Mouse (Mus musculus): ENCODE measurements at regions not wholly inside any gene's neighbourhood (a gene's known extent, or its start where the extent isn't known, plus 50 kb on each side); places are given as distances from the start of the nearest gene placed in this dataset.

- H3K9ac ChIP-seq = no peak overlapping the region
- no peaks in the 10 kb centered on the region for H3K9me3 ChIP-seq (replicated peaks)
- H3K36me3 ChIP-seq = no peaks in the 10 kb centered on the region
- no peak overlapping the region for H3K4me3 ChIP-seq (replicated peaks)
- ATAC-seq (replicated peaks; ENCODE audit: low FRiP score) = no peak
- H3K27ac ChIP-seq = no peak overlapping the region
- H3K27me3 ChIP-seq = no peaks in the 10 kb centered on the region
- 97% methylated on average over 4 of the region's 4 CpGs for WGBS
- no peak overlapping the region for H3K4me2 ChIP-seq
- H3K4me1 ChIP-seq = no peaks in the 10 kb centered on the region
Measured at GRCm38 (mm10) chr12:26059090-26059489, 356.0 kb downstream of the Rnf144a start.

DNA sequence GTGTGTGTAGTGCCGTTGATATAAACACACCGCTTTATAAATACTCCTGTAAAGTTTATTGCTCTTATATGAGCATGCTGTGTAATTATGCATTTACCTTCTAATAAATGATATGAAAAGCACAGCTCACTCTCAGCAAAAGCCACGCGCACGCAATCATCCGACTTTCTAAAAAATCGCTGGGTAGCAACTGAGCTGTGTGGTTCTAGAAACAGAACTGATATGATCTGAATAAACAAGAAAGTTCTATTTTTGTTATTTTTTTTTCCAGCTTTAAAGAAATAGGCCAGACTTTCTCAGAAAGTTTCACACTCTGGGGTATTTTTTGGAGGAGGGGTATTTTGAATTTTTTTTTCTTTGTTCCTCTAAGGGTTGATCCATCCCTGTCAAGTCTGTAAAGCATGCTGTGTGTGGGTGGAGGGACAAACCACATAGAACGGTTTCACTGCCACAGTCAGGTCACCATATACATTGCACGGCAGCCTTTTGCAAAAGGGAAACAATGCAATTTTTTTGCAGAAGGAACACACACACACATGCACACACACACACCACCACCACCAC, 357.5 kb downstream of the Rnf144a start:
- H3K27ac ChIP-seq = no peak overlapping the region
- WGBS = 78% methylated on average over 9 of the region's 9 CpGs
- no peak for ATAC-seq (replicated peaks; ENCODE audit: low FRiP score)

GRCm38 (mm10) chr12:26046991-26047390, 368.1 kb downstream of the Rnf144a start:
- ATAC-seq (replicated peaks; ENCODE audit: low FRiP score) = no peak
- no peaks in the 10 kb centered on the region for H3K4me1 ChIP-seq
- no peaks in the 10 kb centered on the region for H3K9me3 ChIP-seq (replicated peaks)
- no peak overlapping the region for H3K4me2 ChIP-seq
- H3K4me3 ChIP-seq (replicated peaks) = no peak overlapping the region
- 71% methylated on average over 6 of the region's 6 CpGs for WGBS
- no peak overlapping the region for H3K27ac ChIP-seq
- H3K27me3 ChIP-seq = no peaks in the 10 kb centered on the region
- no peak overlapping the region for H3K9ac ChIP-seq
- no peaks in the 10 kb centered on the region for H3K36me3 ChIP-seq

More for the DNA sequence above, 357.5 kb downstream of the Rnf144a start:
- no peaks in the 10 kb centered on the region for H3K9me3 ChIP-seq (replicated peaks)
- H3K4me3 ChIP-seq (replicated peaks) = no peak overlapping the region
- H3K27me3 ChIP-seq = no peaks in the 10 kb centered on the region
- H3K36me3 ChIP-seq = no peaks in the 10 kb centered on the region
- no peak overlapping the region for H3K4me2 ChIP-seq
- H3K9ac ChIP-seq = no peak overlapping the region
- no peaks in the 10 kb centered on the region for H3K4me1 ChIP-seq

DNA sequence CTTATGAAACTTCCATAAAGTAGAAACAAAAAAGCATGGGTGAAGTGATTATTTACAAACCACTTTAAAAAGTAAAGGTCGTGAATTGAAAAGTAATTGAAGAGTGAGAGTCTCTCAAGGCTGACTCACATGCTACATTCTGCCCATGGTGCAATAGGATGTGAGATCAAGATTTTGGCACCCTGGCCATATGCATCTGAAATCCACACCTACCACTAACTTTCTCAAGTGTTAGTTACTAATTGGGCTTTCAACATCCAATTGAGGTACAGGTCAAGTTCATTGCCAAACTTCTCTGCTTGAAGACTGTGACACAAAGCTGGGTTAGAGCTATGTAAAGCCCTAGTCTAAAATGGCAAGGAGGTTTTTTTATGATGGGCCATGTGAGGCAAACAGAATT, 369.7 kb downstream of the Rnf144a start:
- Histone ChIP-seq H3K36me3 (no peaks in the 10 kb centered on the region), H3K4me1 (no peaks in the 10 kb centered on the region), H3K9ac (no peak overlapping the region), H3K27me3 (no peaks in the 10 kb centered on the region), H3K4me3 (replicated peaks) (no peak overlapping the region), H3K9me3 (replicated peaks) (no peaks in the 10 kb centered on the region), H3K27ac (no peak overlapping the region), H3K4me2 (no peak overlapping the region)
- 94% methylated on average over 1 of the region's 1 CpGs for WGBS
- ATAC-seq (replicated peaks; ENCODE audit: low FRiP score) = no peak

GRCm38 (mm10) chr12:26012951-26013350, 402.1 kb downstream of the Rnf144a start:
- 83% methylated on average over 5 of the region's 5 CpGs for WGBS
- Histone ChIP-seq H3K36me3 (no peaks in the 10 kb centered on the region), H3K4me3 (replicated peaks) (no peak overlapping the region)

DNA sequence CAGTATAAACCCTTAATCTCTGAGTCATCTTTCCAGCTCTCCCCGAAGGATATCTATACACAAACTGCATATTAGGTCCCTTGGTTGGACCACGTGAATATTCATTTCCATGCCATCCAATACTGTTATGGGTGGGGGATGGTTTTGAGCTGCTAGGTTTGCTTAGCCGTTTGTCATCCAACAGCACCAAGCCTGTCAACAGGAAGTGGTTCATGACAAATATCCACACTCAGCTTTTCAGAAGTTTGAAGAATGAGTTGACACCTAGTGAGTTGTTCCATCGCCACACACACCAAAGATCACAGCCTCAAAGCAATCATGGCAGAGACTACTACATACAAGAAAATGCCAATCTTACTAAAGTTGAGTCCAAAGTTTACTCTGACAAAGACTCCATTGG, 421.0 kb downstream of the Rnf144a start:
- no peak overlapping the region for H3K27ac ChIP-seq
- H3K9me3 ChIP-seq (replicated peaks) = no peaks in the 10 kb centered on the region
- no peaks in the 10 kb centered on the region for H3K36me3 ChIP-seq
- no peak overlapping the region for H3K4me2 ChIP-seq
- no peaks in the 10 kb centered on the region for H3K27me3 ChIP-seq
- no peak for ATAC-seq (replicated peaks; ENCODE audit: low FRiP score)
- H3K4me1 ChIP-seq = no peaks in the 10 kb centered on the region
- WGBS = 86% methylated on average over 4 of the region's 4 CpGs
- no peak overlapping the region for H3K9ac ChIP-seq
- no peak overlapping the region for H3K4me3 ChIP-seq (replicated peaks)

More at GRCm38 (mm10) chr12:26012951-26013350, 402.1 kb downstream of the Rnf144a start:
- Histone ChIP-seq H3K27me3 (no peaks in the 10 kb centered on the region), H3K9me3 (replicated peaks) (no peaks in the 10 kb centered on the region), H3K4me1 (no peaks in the 10 kb centered on the region), H3K27ac (no peak overlapping the region), H3K9ac (no peak overlapping the region), H3K4me2 (no peak overlapping the region)
- no peak for ATAC-seq (replicated peaks; ENCODE audit: low FRiP score)

DNA sequence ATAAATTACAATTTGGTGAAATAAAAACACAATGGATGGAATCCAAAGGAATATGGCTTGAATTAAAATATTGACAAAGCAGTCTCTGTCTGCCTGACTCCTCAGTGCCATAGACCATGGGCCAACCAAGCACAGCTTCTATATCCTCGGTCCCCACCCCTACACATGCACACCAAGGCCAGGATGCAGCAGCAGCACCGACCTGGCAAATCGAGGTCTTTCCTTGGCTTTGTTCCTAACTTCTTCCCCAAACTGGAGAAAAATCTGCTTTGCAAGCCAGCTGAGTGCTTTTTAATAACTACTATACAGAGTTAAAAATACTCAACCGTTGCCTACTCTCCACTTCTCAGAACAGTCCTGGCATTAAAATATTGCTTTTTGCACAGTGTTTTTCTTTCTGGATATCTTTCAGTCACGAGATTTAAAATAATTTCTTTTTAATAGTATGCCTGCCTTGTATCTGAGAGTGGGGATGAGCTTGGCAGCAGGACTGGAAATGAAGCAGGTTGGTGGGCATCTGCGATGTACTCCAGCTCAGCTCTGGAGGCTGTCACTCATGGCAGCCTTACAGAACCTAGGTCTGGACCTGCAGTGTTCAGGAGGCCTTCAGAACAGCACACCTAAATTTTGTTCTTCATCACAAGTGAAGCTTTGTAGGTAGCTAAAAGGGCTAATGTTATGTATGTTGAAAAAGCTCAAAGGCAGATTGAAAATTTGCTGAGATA, 423.1 kb downstream of the Rnf144a start:
- Histone ChIP-seq H3K4me3 (replicated peaks) (no peak overlapping the region), H3K36me3 (no peaks in the 10 kb centered on the region), H3K27ac (no peak overlapping the region), H3K4me1 (no peaks in the 10 kb centered on the region), H3K9ac (no peak overlapping the region), H3K4me2 (no peak overlapping the region), H3K27me3 (no peaks in the 10 kb centered on the region), H3K9me3 (replicated peaks) (no peaks in the 10 kb centered on the region)
- WGBS = 79% methylated on average over 6 of the region's 6 CpGs
- no peak for ATAC-seq (replicated peaks; ENCODE audit: low FRiP score)

DNA sequence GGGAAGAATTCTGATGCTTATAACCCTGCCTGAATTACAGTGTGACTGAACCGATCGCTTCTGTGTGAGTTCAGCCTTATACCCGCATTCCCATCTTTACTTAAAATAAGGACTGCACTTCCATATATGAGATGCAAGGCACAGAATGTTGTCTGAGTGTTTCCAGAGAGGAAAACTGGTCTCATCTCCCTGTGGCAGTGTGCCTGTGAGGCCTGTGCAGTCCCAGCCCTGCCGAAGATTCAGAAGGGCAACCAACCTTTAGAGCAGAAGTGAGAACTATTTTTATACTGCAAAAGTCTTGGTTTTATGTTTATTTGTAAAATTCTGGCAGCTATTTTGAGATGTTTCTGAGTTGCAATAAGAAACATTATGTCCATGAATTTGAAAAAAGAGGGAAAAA, 432.5 kb downstream of the Rnf144a start:
- H3K4me3 ChIP-seq (replicated peaks) = no peak overlapping the region
- H3K27me3 ChIP-seq = no peaks in the 10 kb centered on the region
- no peaks in the 10 kb centered on the region for H3K36me3 ChIP-seq
- H3K4me1 ChIP-seq = no peaks in the 10 kb centered on the region
- WGBS = 91% methylated on average over 4 of the region's 4 CpGs
- H3K9ac ChIP-seq = no peak overlapping the region
- ATAC-seq (replicated peaks; ENCODE audit: low FRiP score) = no peak
- no peaks in the 10 kb centered on the region for H3K9me3 ChIP-seq (replicated peaks)
- no peak overlapping the region for H3K4me2 ChIP-seq
- no peak overlapping the region for H3K27ac ChIP-seq

DNA sequence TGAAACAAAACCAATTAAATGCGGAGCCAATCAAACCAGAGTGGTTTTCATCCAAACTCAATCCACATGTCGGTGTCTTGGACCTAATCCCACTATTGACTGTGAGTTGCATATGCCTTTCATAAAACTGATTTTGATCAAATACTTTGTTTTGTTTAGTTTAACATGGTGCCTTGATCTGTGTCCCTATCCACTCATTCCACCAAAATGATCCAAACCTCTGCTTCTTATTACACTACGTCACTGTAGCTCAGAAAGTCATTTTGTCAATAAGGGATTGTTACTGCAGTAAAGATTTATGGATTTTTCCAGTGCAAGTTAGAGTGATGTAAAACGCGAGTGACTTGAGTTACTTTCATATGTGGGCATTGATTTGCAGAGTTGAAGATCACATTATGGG, 436.7 kb downstream of the Rnf144a start:
- no peaks in the 10 kb centered on the region for H3K4me1 ChIP-seq
- no peaks in the 10 kb centered on the region for H3K27me3 ChIP-seq
- no peaks in the 10 kb centered on the region for H3K36me3 ChIP-seq
- H3K9ac ChIP-seq = no peak overlapping the region
- H3K4me2 ChIP-seq = no peak overlapping the region
- H3K27ac ChIP-seq = no peak overlapping the region
- H3K9me3 ChIP-seq (replicated peaks) = no peaks in the 10 kb centered on the region
- H3K4me3 ChIP-seq (replicated peaks) = no peak overlapping the region
- 90% methylated on average over 5 of the region's 5 CpGs for WGBS
- no peak for ATAC-seq (replicated peaks; ENCODE audit: low FRiP score)

- no peaks in the 10 kb centered on the region for H3K4me1 ChIP-seq
- H3K27ac ChIP-seq = no peak overlapping the region
- 81% methylated on average over 4 of the region's 4 CpGs for WGBS
- no peaks in the 10 kb centered on the region for H3K36me3 ChIP-seq
- H3K4me3 ChIP-seq (replicated peaks) = no peak overlapping the region
- H3K27me3 ChIP-seq = no peaks in the 10 kb centered on the region
- H3K4me2 ChIP-seq = no peak overlapping the region
- H3K9me3 ChIP-seq (replicated peaks) = no peaks in the 10 kb centered on the region
- no peak for ATAC-seq (replicated peaks; ENCODE audit: low FRiP score)
- H3K9ac ChIP-seq = no peak overlapping the region
Measured at GRCm38 (mm10) chr12:25958584-25958983, 456.5 kb downstream of the Rnf144a start.

DNA sequence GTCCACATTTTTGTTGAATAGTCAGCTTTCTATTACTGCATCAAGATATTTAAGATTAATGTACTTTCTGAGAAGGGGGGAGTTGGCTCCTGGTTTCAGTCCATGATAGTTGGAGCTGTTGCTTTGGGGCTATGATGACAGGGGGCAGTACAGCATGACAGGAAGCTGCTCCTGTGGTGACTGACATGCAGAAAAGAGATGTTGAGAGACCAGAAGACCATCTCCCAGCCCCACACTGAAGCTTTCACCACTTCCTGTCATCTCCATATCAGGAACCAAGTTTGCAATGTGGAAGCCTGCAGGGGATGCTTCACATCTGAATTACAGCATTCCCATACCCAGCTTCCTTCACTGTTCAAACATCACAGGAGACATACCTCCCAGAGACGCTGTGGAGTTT, 457.5 kb downstream of the Rnf144a start:
- H3K9ac ChIP-seq = no peak overlapping the region
- WGBS = 94% methylated on average over 1 of the region's 1 CpGs
- no peak overlapping the region for H3K27ac ChIP-seq
- H3K36me3 ChIP-seq = no peaks in the 10 kb centered on the region
- no peak for ATAC-seq (replicated peaks; ENCODE audit: low FRiP score)
- no peaks in the 10 kb centered on the region for H3K27me3 ChIP-seq
- no peak overlapping the region for H3K4me3 ChIP-seq (replicated peaks)
- H3K4me1 ChIP-seq = no peaks in the 10 kb centered on the region
- H3K9me3 ChIP-seq (replicated peaks) = no peaks in the 10 kb centered on the region
- H3K4me2 ChIP-seq = no peak overlapping the region

GRCm38 (mm10) chr12:25947107-25947506, 467.9 kb downstream of the Rnf144a start:
- 83% methylated on average over 7 of the region's 7 CpGs for WGBS
- H3K36me3 ChIP-seq = no peaks in the 10 kb centered on the region
- no peaks in the 10 kb centered on the region for H3K9me3 ChIP-seq (replicated peaks)
- no peak overlapping the region for H3K27ac ChIP-seq
- no peak overlapping the region for H3K4me2 ChIP-seq
- H3K27me3 ChIP-seq = no peaks in the 10 kb centered on the region
- no peak overlapping the region for H3K4me3 ChIP-seq (replicated peaks)
- H3K9ac ChIP-seq = no peak overlapping the region
- no peaks in the 10 kb centered on the region for H3K4me1 ChIP-seq
- no peak for ATAC-seq (replicated peaks; ENCODE audit: low FRiP score)

DNA sequence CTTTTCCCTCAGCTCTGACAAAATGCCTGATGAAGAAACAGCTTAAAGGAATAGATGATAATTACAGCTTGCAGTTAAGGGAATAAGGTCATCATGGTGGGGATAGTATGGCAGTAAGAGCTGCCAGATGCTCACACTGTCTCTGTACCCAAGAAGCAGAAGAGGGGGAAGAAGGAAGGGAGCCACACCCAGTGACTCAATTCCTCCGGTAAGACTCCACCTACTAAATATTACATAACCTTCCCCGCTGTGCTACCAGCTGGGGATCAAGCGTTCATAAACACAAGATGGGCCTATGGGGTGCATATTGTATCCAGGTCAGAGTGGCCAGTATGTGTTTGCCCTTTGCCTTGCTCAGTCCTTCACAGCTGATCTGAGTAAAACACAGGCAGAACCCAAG, 468.9 kb downstream of the Rnf144a start:
- H3K27ac ChIP-seq = no peak overlapping the region
- H3K9ac ChIP-seq = no peak overlapping the region
- no peaks in the 10 kb centered on the region for H3K9me3 ChIP-seq (replicated peaks)
- H3K4me2 ChIP-seq = no peak overlapping the region
- no peak overlapping the region for H3K4me3 ChIP-seq (replicated peaks)
- no peaks in the 10 kb centered on the region for H3K27me3 ChIP-seq
- H3K4me1 ChIP-seq = no peaks in the 10 kb centered on the region
- H3K36me3 ChIP-seq = no peaks in the 10 kb centered on the region
- ATAC-seq (replicated peaks; ENCODE audit: low FRiP score) = no peak
- 92% methylated on average over 3 of the region's 3 CpGs for WGBS
